Mouse (Mus musculus): ENCODE results near the gene Nme9. TPM values are rescaled to one million over a fixed set of nuclear protein-coding genes. Genes with fewer than 3 reads are reported as not detected.

Gene Nme9
- total RNA-seq (2021): under 1 TPM in 1 of 2 experiments, not detected in 1; 0.85 TPM
- long read RNA-seq, experiment 1: 0 reads
- long read RNA-seq, experiment 2: 0 reads

- no peak for DNase-seq
Measured at GRCm38 (mm10) chr9:99451161-99451560, at the start of gene Nme9. Gene Nme9 (plus strand): TSS chr9:99451475.

- no peak for DNase-seq
Measured at GRCm38 (mm10) chr9:99409280-99409679, 42.0 kb upstream of the Nme9 start.

- DNase-seq: no peak
Measured at GRCm38 (mm10) chr9:99411093-99411492, 40.2 kb upstream of the Nme9 start.

GRCm38 (mm10) chr9:99411785-99412184 lies 39.5 kb upstream of the Nme9 start:
- DNase-seq: no peak

GRCm38 (mm10) chr9:99416809-99417208 lies 34.5 kb upstream of the Nme9 start:
- DNase-seq: no peak

- no peak for DNase-seq
Measured at GRCm38 (mm10) chr9:99417288-99417846, 33.9 kb upstream of the Nme9 start.

GRCm38 (mm10) chr9:99418377-99418776 lies 32.9 kb upstream of the Nme9 start:
- no peak for DNase-seq

- peak in 1 of 2 experiments; percentile 29 for DNase-seq
Measured at GRCm38 (mm10) chr9:99419951-99420701, 31.1 kb upstream of the Nme9 start.

GRCm38 (mm10) chr9:99421914-99422313 lies 29.4 kb upstream of the Nme9 start:
- no peak for DNase-seq

- DNase-seq: no peak
Measured at GRCm38 (mm10) chr9:99423692-99424573, 27.3 kb upstream of the Nme9 start.

GRCm38 (mm10) chr9:99424574-99424863 lies 26.8 kb upstream of the Nme9 start:
- no peak for DNase-seq

- DNase-seq: no peak
Measured at GRCm38 (mm10) chr9:99425262-99425661, 26.0 kb upstream of the Nme9 start.

GRCm38 (mm10) chr9:99428601-99429331 lies 22.5 kb upstream of the Nme9 start:
- DNase-seq: peak in 1 of 2 experiments; percentile 35

- no peak for DNase-seq
Measured at GRCm38 (mm10) chr9:99429845-99430244, 21.4 kb upstream of the Nme9 start.

- no peak for DNase-seq
Measured at GRCm38 (mm10) chr9:99430806-99431205, 20.5 kb upstream of the Nme9 start.

GRCm38 (mm10) chr9:99431346-99431745 lies 19.9 kb upstream of the Nme9 start:
- DNase-seq: no peak

GRCm38 (mm10) chr9:99431963-99432362 lies 19.3 kb upstream of the Nme9 start:
- no peak for DNase-seq

GRCm38 (mm10) chr9:99432478-99432877 lies 18.8 kb upstream of the Nme9 start:
- no peak for DNase-seq

GRCm38 (mm10) chr9:99434892-99435618 lies 16.2 kb upstream of the Nme9 start:
- DNase-seq: no peak

- DNase-seq: peak; percentile 46 to 65
Measured at GRCm38 (mm10) chr9:99435619-99436181, 15.6 kb upstream of the Nme9 start.

All from heart, adult 18-20 months (tissue).